Mouse (Mus musculus) monocyte, adult 2 months (primary cell): ENCODE measurements around the gene Phf21a.

ENCODE experiments used
- DNase-seq, 2 experiments: peaks; one replicate each; pipeline ENCODE4 v3.0.0; 2022; ENCODE audit warnings: low spot score in 2 of 2, low read depth in 1 of 2

The Phf21a gene

GRCm38 (mm10) chr2:92092817-92093216 lies at the start of gene Phf21a:
Gene Phf21a (plus strand): TSS chr2:92093117.
- no peak for DNase-seq

- no peak for DNase-seq
Observed at GRCm38 (mm10) chr2:92043285-92043684, 49.6 kb upstream of the Phf21a start.

GRCm38 (mm10) chr2:92047601-92048000 lies 45.3 kb upstream of the Phf21a start:
- DNase-seq = no peak

- DNase-seq = no peak
Observed at GRCm38 (mm10) chr2:92048034-92048690, 44.8 kb upstream of the Phf21a start.

- no peak for DNase-seq
Observed at GRCm38 (mm10) chr2:92052188-92052587, 40.7 kb upstream of the Phf21a start.

GRCm38 (mm10) chr2:92052754-92053153 lies 40.2 kb upstream of the Phf21a start:
- DNase-seq = no peak

GRCm38 (mm10) chr2:92055101-92055813 lies 37.7 kb upstream of the Phf21a start:
- DNase-seq = peak; percentile 43 to 57

- peak in 1 of 2 experiments; percentile 18 for DNase-seq
Observed at GRCm38 (mm10) chr2:92055831-92056236, 37.1 kb upstream of the Phf21a start.

GRCm38 (mm10) chr2:92056760-92057159 lies 36.2 kb upstream of the Phf21a start:
- no peak for DNase-seq

GRCm38 (mm10) chr2:92058469-92058868 lies 34.4 kb upstream of the Phf21a start:
- DNase-seq = peak; percentile 34 to 59

- no peak for DNase-seq
Observed at GRCm38 (mm10) chr2:92058936-92059335, 34.0 kb upstream of the Phf21a start.

- peak in 1 of 2 experiments; percentile 20 for DNase-seq
Observed at GRCm38 (mm10) chr2:92059481-92060220, 33.3 kb upstream of the Phf21a start.

GRCm38 (mm10) chr2:92060291-92060690 lies 32.6 kb upstream of the Phf21a start:
- DNase-seq = no peak

- no peak for DNase-seq
Observed at GRCm38 (mm10) chr2:92061337-92061736, 31.6 kb upstream of the Phf21a start.

- no peak for DNase-seq
Observed at GRCm38 (mm10) chr2:92063106-92063505, 29.8 kb upstream of the Phf21a start.

GRCm38 (mm10) chr2:92065269-92065888 lies 27.5 kb upstream of the Phf21a start:
- DNase-seq = peak in 1 of 2 experiments; percentile 38

GRCm38 (mm10) chr2:92065938-92066337 lies 27.0 kb upstream of the Phf21a start:
- DNase-seq = no peak

GRCm38 (mm10) chr2:92066899-92067298 lies 26.0 kb upstream of the Phf21a start:
- DNase-seq = no peak

- DNase-seq = no peak
Observed at GRCm38 (mm10) chr2:92067600-92067999, 25.3 kb upstream of the Phf21a start.

GRCm38 (mm10) chr2:92069630-92070029 lies 23.3 kb upstream of the Phf21a start:
- no peak for DNase-seq

GRCm38 (mm10) chr2:92071143-92071542 lies 21.8 kb upstream of the Phf21a start:
- DNase-seq = no peak
